Comparison of ENCODE assay signal across 27 mouse cellular contexts in genomic region chr8:108846827-108847226, GRCm38 (mm10).
DNase-seq lines count a peak whose midpoint lies in the region; ATAC-seq and TF ChIP-seq lines count a peak whose summit lies in the region.
"Had no signal": no experiment of that assay in that cellular context is flagged by ENCODE, and none has a peak within 500 bp of the region (broad histone marks: within the 10 kb centered on the region; RNA-seq: fewer than 3 reads in every experiment).

No protein-coding gene starts in this region.

- H3K9me3 ChIP-seq in stomach, embryonic 15.5 days: no peaks in the 10 kb centered on the region
- no peaks in the 10 kb centered on the region for H3K9me3 ChIP-seq in stomach, postnatal 0 days (ENCODE audit: control insufficient read depth, low read length)
- H3K9me3 ChIP-seq in heart, embryonic 10.5 days: no peaks in the 10 kb centered on the region
- H3K9me3 ChIP-seq: embryonic facial prominence, embryonic 10.5 days; embryonic facial prominence, embryonic 13.5 days; forebrain, embryonic 10.5 days; forebrain, embryonic 13.5 days; heart, embryonic 12.5 days; heart, embryonic 15.5 days; hindbrain, embryonic 10.5 days; hindbrain, embryonic 13.5 days had no signal

- H3K27me3 ChIP-seq in cerebellum, adult 2 months (ENCODE audit: control insufficient read depth, insufficient read depth, low read length): no peaks in the 10 kb centered on the region
- no peaks in the 10 kb centered on the region for H3K27me3 ChIP-seq in stomach, embryonic 15.5 days (replicated peaks)
- H3K27me3 ChIP-seq in stomach, postnatal 0 days (ENCODE audit: control insufficient read depth, insufficient read depth, low read length): no peaks in the 10 kb centered on the region
- H3K27me3 ChIP-seq in heart, embryonic 10.5 days (ENCODE audit: insufficient read depth, poor library complexity, severe bottlenecking): no peaks in the 10 kb centered on the region
- H3K27me3 ChIP-seq: embryonic facial prominence, embryonic 13.5 days; heart, embryonic 12.5 days; heart, embryonic 15.5 days; hindbrain, embryonic 13.5 days; Patski had no signal

- H3K4me3 ChIP-seq in cerebellum, adult 2 months (replicated peaks; ENCODE audit: insufficient read depth, low read depth, low read length): no peak overlapping the region
- no peak overlapping the region for H3K4me3 ChIP-seq in stomach, embryonic 15.5 days (replicated peaks)
- no peak overlapping the region for H3K4me3 ChIP-seq in stomach, postnatal 0 days (ENCODE audit: low read depth, low read length)
- H3K4me3 ChIP-seq in heart, embryonic 10.5 days: no peak overlapping the region
- H3K4me3 ChIP-seq: embryonic facial prominence, embryonic 10.5 days; embryonic facial prominence, embryonic 13.5 days; forebrain, embryonic 10.5 days; forebrain, embryonic 13.5 days; heart, embryonic 12.5 days; heart, embryonic 15.5 days; hindbrain, embryonic 10.5 days; hindbrain, embryonic 13.5 days had no signal

- no peak overlapping the region for H3K4me2 ChIP-seq in stomach, embryonic 15.5 days
- no peak overlapping the region for H3K4me2 ChIP-seq in stomach, postnatal 0 days (replicated peaks; ENCODE audit: low read depth)
- H3K4me2 ChIP-seq: embryonic facial prominence, embryonic 13.5 days; forebrain, embryonic 13.5 days; heart, embryonic 12.5 days; heart, embryonic 15.5 days; hindbrain, embryonic 13.5 days had no signal

- no peaks in the 10 kb centered on the region for H3K4me1 ChIP-seq in cerebellum, adult 2 months (ENCODE audit: control insufficient read depth, insufficient read depth, low read length)
- peaks cover 3% of the 10 kb centered on the region for H3K4me1 ChIP-seq in stomach, embryonic 15.5 days
- no peaks in the 10 kb centered on the region for H3K4me1 ChIP-seq in stomach, postnatal 0 days (replicated peaks; ENCODE audit: control insufficient read depth, insufficient read depth)
- H3K4me1 ChIP-seq in heart, embryonic 10.5 days: peaks cover 15% of the 10 kb centered on the region
- H3K4me1 ChIP-seq: heart, embryonic 15.5 days had no signal

- TF ChIP-seq CTCF in cerebellum, adult 2 months (IDR thresholded peaks at IDR 0.05; ENCODE audit: borderline replicate concordance, insufficient read depth, low read depth, low read length): no peak
- no peak for TF ChIP-seq CTCF in stomach, postnatal 0 days (IDR thresholded peaks at IDR 0.05; ENCODE audit: low read depth)

- ATAC-seq in stomach, embryonic 15.5 days (ENCODE audit: insufficient read depth, low FRiP score, low read depth): no peak
- ATAC-seq in stomach, postnatal 0 days (ENCODE audit: low FRiP score, low TSS enrichment): no peak
- peak; percentile 65 for ATAC-seq in megakaryocyte, adult 5-6 weeks (ENCODE audit: poor library complexity, severe bottlenecking)
- ATAC-seq in erythroblast, adult 5-6 weeks (replicated peaks; ENCODE audit: low FRiP score, poor library complexity, severe bottlenecking): no peak
- ATAC-seq: forebrain, embryonic 13.5 days; forebrain, embryonic 16.5 days; hindbrain, postnatal 0 days; inflammation-experienced regulatory T-cells, adult 6 months; Patski had no signal

- H3K27ac ChIP-seq in cerebellum, adult 2 months (ENCODE audit: insufficient read depth, low read length): no peak overlapping the region
- peak overlapping the region; percentile 40; the same call in 1 of the 2 replicates for H3K27ac ChIP-seq in stomach, embryonic 15.5 days
- H3K27ac ChIP-seq in stomach, postnatal 0 days (replicated peaks): no peak overlapping the region
- H3K27ac ChIP-seq in heart, embryonic 10.5 days: no peak overlapping the region
- H3K27ac ChIP-seq: embryonic facial prominence, embryonic 10.5 days; embryonic facial prominence, embryonic 13.5 days; forebrain, embryonic 10.5 days; forebrain, embryonic 13.5 days; heart, embryonic 15.5 days; hindbrain, embryonic 13.5 days; hindbrain, postnatal 0 days had no signal

- H3K9ac ChIP-seq in stomach, embryonic 15.5 days: no peak overlapping the region
- no peak overlapping the region for H3K9ac ChIP-seq in stomach, postnatal 0 days (ENCODE audit: low read length)
- H3K9ac ChIP-seq: embryonic facial prominence, embryonic 13.5 days; forebrain, embryonic 13.5 days; heart, embryonic 12.5 days; heart, embryonic 15.5 days; hindbrain, embryonic 13.5 days had no signal

- 0 out of 2 replicates have a peak, but pooled peaks cover 5% of the 10 kb centered on the region for H3K36me3 ChIP-seq in stomach, embryonic 15.5 days
- H3K36me3 ChIP-seq in stomach, postnatal 0 days (ENCODE audit: control insufficient read depth, insufficient read depth, low read length): no peaks in the 10 kb centered on the region
- 0 out of 2 replicates have a peak, but pooled peaks cover 7% of the 10 kb centered on the region for H3K36me3 ChIP-seq in heart, embryonic 10.5 days
- H3K36me3 ChIP-seq: heart, embryonic 12.5 days; heart, embryonic 15.5 days; hindbrain, embryonic 13.5 days had no signal

- TF ChIP-seq EP300 in stomach, postnatal 0 days (optimal IDR thresholded peaks at IDR 0.05): no peak

- peak; percentile 58 to 63 for DNase-seq in cerebellum, postnatal 10 days
- no peak for DNase-seq in cerebellum, adult 2 months
- no peak for DNase-seq in stomach, postnatal 0 days (ENCODE audit: low spot score)
- no peak for DNase-seq in heart, embryonic 10.5 days (ENCODE audit: low spot score)
- DNase-seq: adrenal gland, postnatal 10 days; adrenal gland, postnatal 36 days; cerebellum, adult 11 months; cerebellum, adult 9-10 months; cerebellum, postnatal 36 days; gastrocnemius, postnatal 10 days; gastrocnemius, postnatal 36 days; heart, postnatal 36 days had no signal

- WGBS in cerebellum, adult 2 months: 34% methylated on average over 11 of the region's 11 CpGs
- WGBS in stomach, embryonic 15.5 days: 45% methylated on average over 11 of the region's 11 CpGs
- 55% methylated on average over 11 of the region's 11 CpGs for WGBS in stomach, postnatal 0 days
- WGBS in heart, embryonic 10.5 days: 61% methylated on average over 11 of the region's 11 CpGs

- TF ChIP-seq POLR2A in cerebellum, adult 2 months (IDR thresholded peaks at IDR 0.05; ENCODE audit: borderline replicate concordance, insufficient read depth, low read length): no peak

Comparison
In these comparisons a context has a peak if more than half of its experiments do, and no peak if none do; other contexts are left out.
1. DNase-seq: peak in cerebellum, postnatal 10 days (2 of 2); none in cerebellum, adult 2 months (0 of 2), stomach, postnatal 0 days (single experiment) and heart, embryonic 10.5 days (single experiment).